Mouse (Mus musculus): Measurements from ENCODE around the gene Morf4l2.

GRCm38 (mm10) chrX:136732016-136732415, 11.5 kb downstream of the Morf4l2 start:
- no peak for TF ChIP-seq CTCF (IDR thresholded peaks at IDR 0.05; ENCODE audit: low read depth)
- no peak for TF ChIP-seq EP300 (IDR thresholded peaks at IDR 0.05; ENCODE audit: low read depth)
